Mouse (Mus musculus) C2C12 (cell line): ENCODE results near the gene Grk5.

Experiments
- CTCF ChIP-seq: IDR thresholded peaks from one replicate; pipeline ENCODE4 v1.5.1; 2011; ENCODE audit not compliant: control insufficient read depth, insufficient read depth, insufficient read length
- MAX ChIP-seq: IDR thresholded peaks from one replicate; pipeline ENCODE4 v1.6.1; 2011; ENCODE audit warnings: mild to moderate bottlenecking, control low read depth
- MYOD1 ChIP-seq: IDR thresholded peaks from one replicate; pipeline ENCODE4 v1.6.1; 2011; ENCODE audit warnings: low read depth; ENCODE audit not compliant: control insufficient read depth, insufficient read length

DNA sequence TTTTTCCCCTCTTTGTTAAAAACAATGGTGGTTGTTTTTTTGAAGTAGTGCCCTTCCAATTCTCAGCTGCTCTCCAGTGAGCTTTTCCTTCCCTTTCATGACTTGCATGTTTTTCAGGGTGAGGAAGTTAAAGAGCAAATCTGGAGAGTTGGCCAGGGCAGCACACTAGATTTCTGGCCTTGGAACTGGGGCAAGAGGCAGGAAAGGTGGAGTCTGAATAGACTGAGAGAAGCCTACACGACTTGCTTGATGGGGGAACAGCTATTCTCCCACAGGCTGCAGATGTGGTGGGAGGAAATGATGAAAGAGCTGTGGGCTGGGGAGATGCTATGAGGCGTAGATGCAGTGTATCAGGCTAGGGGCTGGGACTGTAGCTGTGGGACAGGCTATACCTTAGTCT, 57.1 kb downstream of the Grk5 start:
- TF ChIP-seq CTCF (no peak), MAX (no peak), MYOD1 (no peak)
